Mouse (Mus musculus) kidney, adult 2 months (tissue): ENCODE data around the gene Dab1.

Experiments used
- CTCF ChIP-seq: fragments of 200-500 bp; conservative IDR thresholded peaks from 2 replicates; pipeline ENCODE4 v1.5.1; 2011; ENCODE audit warnings: low read depth, mild to moderate bottlenecking, control low read depth, low read length, moderate library complexity, mixed read lengths; ENCODE audit not compliant: insufficient read depth, insufficient read length
- POLR2A ChIP-seq: fragments of 200-500 bp; IDR thresholded peaks from one replicate; pipeline ENCODE4 v1.6.1; 2011; ENCODE audit warnings: low read depth, low read length, control low read depth

DNA sequence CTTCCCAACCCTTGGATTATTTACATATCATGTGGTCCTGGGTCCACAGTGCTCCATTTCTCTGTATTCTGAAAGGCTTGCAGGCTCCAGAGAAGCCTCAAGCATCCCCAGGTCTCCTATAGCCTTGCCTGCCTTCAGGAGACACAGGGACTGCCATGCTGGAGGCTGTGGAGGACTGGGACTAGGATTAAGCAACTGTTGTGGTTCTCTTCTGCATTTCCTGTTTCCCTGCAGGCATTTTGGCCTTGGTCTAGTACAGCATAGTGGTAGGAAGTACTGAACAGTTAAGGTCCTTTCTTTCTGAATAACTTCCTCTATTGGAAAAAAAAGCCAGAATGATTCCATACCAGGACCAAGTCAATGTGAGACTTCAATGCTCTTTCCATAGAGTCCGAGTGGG, 103.6 kb downstream of the Dab1 start:
- no peak for TF ChIP-seq CTCF
- no peak for TF ChIP-seq POLR2A
